Mouse (Mus musculus) liver, embryonic 11.5 days (tissue): ENCODE data around the gene Lgals8. TPM values are rescaled to one million over a fixed set of nuclear protein-coding genes. Genes with fewer than 3 reads are reported as not detected.

Experiments
- ATAC-seq: fragments of 200-750 bp; cut with Nextera tagmentation; replicated peaks from 2 replicates; pipeline ENCODE4 v1.8.0; 2017; ENCODE audit warnings: moderate number of reproducible peaks, mild to moderate bottlenecking, moderate TSS enrichment, moderate library complexity; ENCODE audit not compliant: low FRiP score
- DNase-seq: peaks from one replicate; pipeline ENCODE4 v3.0.0-alpha.2; 2017; ENCODE audit warnings: low spot score
- H3K27ac ChIP-seq: fragments of 300-500 bp; sonication (generic); 2 replicates; pipeline ENCODE4 v1.5.1; 2014; ENCODE audit warnings: mild to moderate bottlenecking, low read depth, low read length, control low read depth
- H3K27me3 ChIP-seq: fragments of 300-500 bp; sonication (generic); replicated peaks from 2 replicates; pipeline ENCODE4 v1.6.1; 2014; ENCODE audit warnings: low read length, mixed read lengths; ENCODE audit not compliant: control insufficient read depth, insufficient read depth
- H3K36me3 ChIP-seq: fragments of 300-500 bp; sonication (generic); 2 replicates; pipeline ENCODE4 v1.6.1; 2014; ENCODE audit warnings: mild to moderate bottlenecking, low read length, moderate library complexity, mixed read lengths; ENCODE audit not compliant: control insufficient read depth, insufficient read depth
- H3K4me1 ChIP-seq: fragments of 300-500 bp; sonication (generic); replicated peaks from 2 replicates; pipeline ENCODE4 v1.6.1; 2014; ENCODE audit warnings: low read length, mixed read lengths; ENCODE audit not compliant: control insufficient read depth, insufficient read depth
- H3K4me2 ChIP-seq: fragments of 300-500 bp; sonication (generic); 2 replicates; pipeline ENCODE4 v1.6.1; 2014; ENCODE audit warnings: mild to moderate bottlenecking, control low read depth, moderate library complexity
- H3K4me3 ChIP-seq: fragments of 300-500 bp; sonication (generic); 2 replicates; pipeline ENCODE4 v1.5.1; 2014; ENCODE audit warnings: low read depth, low read length, control low read depth
- H3K9ac ChIP-seq: fragments of 300-500 bp; sonication (generic); 2 replicates; pipeline ENCODE4 v1.6.1; 2014; ENCODE audit warnings: low read depth, low read length, control low read depth
- H3K9me3 ChIP-seq: fragments of 300-500 bp; sonication (generic); 2 replicates; pipeline ENCODE4 v1.6.1; 2016; ENCODE audit warnings: low read length, inconsistent platforms, mixed read lengths; ENCODE audit not compliant: control insufficient read depth
- WGBS: fragments of 180-500 bp; shearing (Covaris S2); extraction: QIAGEN DNeasy Blood & Tissue Kit; methylation state at CpG from one replicate; pipeline ENCODE4 v1.1.7; 2014; 5-methylcytosine and 5-hydroxymethylcytosine counted together
- polyA plus RNA-seq: library from polyadenylated mRNA; unstranded; fragments of >200 nt; fragmentation: Nextera tagmentation; extraction: Ambion mirVana; gene quantifications from 2 replicates; pipeline ENCODE4 v1.2.1, GENCODE M21; 2014

Lgals8 gene
- polyA plus RNA-seq, 1 experiment from 2014 or later: 17.4 TPM

DNA sequence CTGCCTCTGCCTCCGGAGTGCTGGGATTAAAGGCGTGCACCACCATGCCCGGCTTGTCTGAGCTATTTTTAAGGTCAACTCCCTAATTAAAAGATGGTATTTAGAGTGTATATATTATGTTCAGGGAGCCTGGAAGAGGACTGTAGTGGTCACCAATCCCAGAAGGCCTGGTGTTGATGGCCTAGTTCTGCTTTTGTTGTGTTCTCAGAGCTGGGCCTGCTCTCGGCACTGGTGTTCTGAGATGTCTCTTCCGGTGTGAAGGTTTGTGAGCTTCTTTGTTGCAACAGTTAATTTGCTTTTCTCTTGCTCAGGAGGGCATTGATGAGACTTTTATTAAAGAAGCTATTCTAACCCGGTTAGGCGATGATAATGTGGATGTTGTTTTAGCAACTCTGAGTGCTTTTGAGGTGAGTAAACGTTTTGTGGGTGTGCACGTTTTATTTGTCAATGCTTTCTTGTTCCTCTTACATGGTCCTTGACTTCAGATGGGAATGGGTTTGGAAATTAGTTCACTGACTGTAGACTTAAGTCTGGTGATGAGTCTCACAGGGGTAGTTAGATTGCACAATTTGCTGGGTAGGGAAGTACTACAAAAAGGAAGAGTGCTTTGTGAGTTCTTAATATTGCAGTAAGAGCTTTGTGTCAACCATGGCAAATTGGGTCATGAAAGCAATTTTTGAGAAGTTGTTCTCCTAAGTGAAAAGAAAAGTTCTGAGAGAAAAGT is 56.2 kb downstream of the Lgals8 start:
- H3K4me2 ChIP-seq: no peak overlapping the region
- no peak overlapping the region for H3K9ac ChIP-seq
- no peak; the same call in 1 of the 2 replicates for ATAC-seq
- H3K4me3 ChIP-seq: no peak overlapping the region
- WGBS: 87% methylated on average over 9 of the region's 9 CpGs
- H3K9me3 ChIP-seq: no peaks in the 10 kb centered on the region
- H3K27me3 ChIP-seq: no peaks in the 10 kb centered on the region
- H3K27ac ChIP-seq: no peak overlapping the region
- H3K36me3 ChIP-seq: peaks cover 25% of the 10 kb centered on the region
- no peaks in the 10 kb centered on the region for H3K4me1 ChIP-seq
- DNase-seq: no peak

DNA sequence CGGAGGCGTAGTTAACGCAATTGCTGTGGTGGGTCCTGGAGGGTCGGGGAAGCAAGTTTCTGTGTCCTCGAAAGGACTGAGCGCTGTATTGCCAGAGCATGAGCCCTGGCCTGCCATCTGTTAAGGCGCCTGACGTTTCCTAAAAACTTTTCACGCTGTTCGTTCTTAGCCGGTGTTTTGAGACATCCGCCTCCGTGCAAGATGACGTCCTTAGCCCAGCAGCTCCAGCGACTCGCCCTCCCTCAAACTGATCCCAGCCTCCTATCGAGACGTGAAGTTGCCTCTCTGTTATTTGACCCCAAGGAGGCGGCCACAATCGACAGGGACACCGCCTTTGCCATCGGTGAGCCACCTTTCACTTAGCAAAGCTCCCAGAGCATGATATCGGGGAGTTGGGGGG is 69.2 kb downstream of the Lgals8 start:
- H3K9me3 ChIP-seq: no peaks in the 10 kb centered on the region
- peak; percentile 37 for DNase-seq
- ATAC-seq: peak; percentile 10; the same call in 1 of the 2 replicates
- peak overlapping the region; percentile 69 for H3K4me2 ChIP-seq
- H3K36me3 ChIP-seq: peaks cover 8% of the 10 kb centered on the region; the same call in 1 of the 2 replicates
- H3K4me3 ChIP-seq: peak overlapping the region; percentile 94
- no peak overlapping the region for H3K27ac ChIP-seq
- under 1% methylated on average over 23 of the region's 23 CpGs for WGBS
- H3K4me1 ChIP-seq: peaks cover 9% of the 10 kb centered on the region
- H3K9ac ChIP-seq: peak overlapping the region; percentile 64
- no peaks in the 10 kb centered on the region for H3K27me3 ChIP-seq

DNA sequence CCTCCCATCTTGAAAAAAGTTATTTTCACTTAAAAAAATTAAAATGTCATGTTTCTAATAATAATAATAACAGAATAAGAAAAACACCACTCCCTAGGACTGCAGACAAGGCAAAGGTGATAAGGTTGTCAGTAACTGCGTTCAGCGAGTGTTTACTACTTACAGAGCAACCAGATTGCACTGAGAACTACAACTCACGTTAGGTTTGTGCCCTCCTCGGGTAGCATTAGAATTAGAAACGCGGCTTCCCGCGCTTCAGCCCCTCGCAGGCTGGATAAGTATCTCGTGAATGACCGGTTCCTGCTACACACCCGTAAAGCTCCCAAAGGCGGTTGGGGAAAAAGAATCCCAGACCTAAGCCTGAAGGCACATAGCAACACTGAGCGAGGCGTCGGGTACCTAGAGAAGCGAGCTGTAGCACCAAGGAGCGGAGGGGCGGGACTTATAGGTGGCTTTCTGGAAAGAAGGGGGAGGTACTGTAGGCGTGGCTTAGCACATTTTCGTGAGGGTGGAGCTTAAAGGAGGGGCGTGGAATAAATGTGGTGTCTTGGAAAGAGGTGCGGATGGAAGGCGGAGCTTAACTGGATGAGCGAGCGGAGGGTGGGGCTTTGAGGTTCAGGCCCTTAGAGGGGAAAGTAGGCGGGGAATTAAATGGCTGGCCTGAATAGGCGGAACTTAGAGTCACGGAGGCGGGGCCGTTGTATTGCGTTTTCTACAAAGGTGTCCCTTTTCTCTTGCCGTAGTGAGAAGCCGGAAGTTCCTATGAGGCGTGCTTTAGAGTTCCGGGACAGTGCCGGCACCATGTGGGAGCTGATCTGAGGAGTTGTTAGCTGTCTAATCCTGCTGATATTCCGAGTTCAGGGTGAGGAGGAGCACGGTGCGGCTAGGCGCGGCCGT is 69.9 kb downstream of the Lgals8 start, which contains the start of gene Heatr1:
Gene Heatr1, plus strand, starts transcription at position 419 of the 897 bp plus-strand sequence.
- under 1% methylated on average over 43 of the region's 43 CpGs for WGBS
- Histone ChIP-seq H3K9me3 (no peaks in the 10 kb centered on the region), H3K27me3 (no peaks in the 10 kb centered on the region), H3K4me3 (peak within 1 kb of the TSS; percentile 94), H3K27ac (peak within 1 kb of the TSS; percentile 63), H3K9ac (peak within 1 kb of the TSS; percentile 64), H3K4me1 (peaks cover 9% of the 10 kb centered on the region), H3K36me3 (peaks cover 8% of the 10 kb centered on the region; the same call in 1 of the 2 replicates), H3K4me2 (peak within 1 kb of the TSS; percentile 81)
- peak; percentile 95 for ATAC-seq
- peak; percentile 89 for DNase-seq

Other genes starting within 250 kb of the Lgals8 start
- gene Mtr, start 206.8 kb downstream of the Lgals8 start, polyA plus RNA-seq: 18.2 and 21.5 TPM in 2 replicates
- 2.0 and 7.2 TPM in 2 replicates for gene Actn2, start 124.2 kb downstream of the Lgals8 start, polyA plus RNA-seq
- 48.8 and 56.7 TPM in 2 replicates for gene Heatr1, start 69.9 kb downstream of the Lgals8 start, polyA plus RNA-seq
- gene Edaradd, start 55.5 kb upstream of the Lgals8 start, polyA plus RNA-seq: 0.34 and 0.42 TPM in 2 replicates
- 3.4 and 3.6 TPM in 2 replicates for gene Ero1lb, start 100.9 kb upstream of the Lgals8 start, polyA plus RNA-seq